Mouse (Mus musculus) liver, embryonic 13.5 days (tissue): ENCODE measurements at regions not wholly inside any gene's neighbourhood (a gene's known extent, or its start where the extent isn't known, plus 50 kb on each side); places are given as distances from the start of the nearest gene placed in this dataset.

Experiments
- ATAC-seq: fragments of 200-750 bp; cut with Nextera tagmentation; 2 replicates; pipeline ENCODE4 v1.8.0; 2017; ENCODE audit warnings: low read depth, mild to moderate bottlenecking, moderate number of reproducible peaks, moderate library complexity
- DNase-seq: peaks from one replicate; pipeline ENCODE4 v3.0.0; 2022
- H3K27ac ChIP-seq: fragments of 300-500 bp; sonication (generic); 2 replicates; pipeline ENCODE4 v1.5.1; 2015; ENCODE audit warnings: moderate library complexity, mild to moderate bottlenecking, inconsistent platforms
- H3K27me3 ChIP-seq: fragments of 300-500 bp; sonication (generic); 2 replicates; pipeline ENCODE4 v1.6.1; 2015; ENCODE audit warnings: mild to moderate bottlenecking, inconsistent platforms
- H3K36me3 ChIP-seq: fragments of 300-500 bp; sonication (generic); 2 replicates; pipeline ENCODE4 v1.6.1; 2015; ENCODE audit warnings: mild to moderate bottlenecking, inconsistent platforms
- H3K4me1 ChIP-seq: fragments of 300-500 bp; sonication (generic); replicated peaks from 2 replicates; pipeline ENCODE4 v1.6.1; 2015; ENCODE audit warnings: inconsistent platforms
- H3K4me2 ChIP-seq: fragments of 300-500 bp; sonication (generic); 2 replicates; pipeline ENCODE4 v1.6.1; 2015; ENCODE audit warnings: inconsistent platforms, mild to moderate bottlenecking, moderate library complexity
- H3K4me3 ChIP-seq: fragments of 300-500 bp; sonication (generic); replicated peaks from 2 replicates; pipeline ENCODE4 v1.5.1; 2015; ENCODE audit warnings: mild to moderate bottlenecking, inconsistent platforms
- H3K9ac ChIP-seq: fragments of 300-500 bp; sonication (generic); 2 replicates; pipeline ENCODE4 v1.6.1; 2015; ENCODE audit warnings: mild to moderate bottlenecking, inconsistent platforms
- H3K9me3 ChIP-seq: fragments of 300-500 bp; sonication (generic); replicated peaks from 2 replicates; pipeline ENCODE4 v1.6.1; 2016; ENCODE audit warnings: inconsistent platforms
- WGBS: fragments of 180-500 bp; shearing (Covaris S2); methylation state at CpG from one replicate; pipeline ENCODE4 v1.1.7; 2015; ENCODE audit not compliant: insufficient replicate concordance; 5-methylcytosine and 5-hydroxymethylcytosine counted together

GRCm38 (mm10) chr9:43438476-43438875 lies 127.8 kb downstream of the Trim29 start:
- ATAC-seq: no peak
- 76% methylated on average over 11 of the region's 11 CpGs for WGBS
- no peaks in the 10 kb centered on the region for H3K36me3 ChIP-seq
- no peak for DNase-seq
- no peak overlapping the region for H3K4me2 ChIP-seq
- no peaks in the 10 kb centered on the region for H3K4me1 ChIP-seq
- no peak overlapping the region for H3K9ac ChIP-seq
- H3K27ac ChIP-seq: no peak overlapping the region
- no peak overlapping the region for H3K4me3 ChIP-seq
- H3K27me3 ChIP-seq: no peaks in the 10 kb centered on the region
- no peaks in the 10 kb centered on the region for H3K9me3 ChIP-seq

GRCm38 (mm10) chr9:43440959-43441510 lies 130.4 kb downstream of the Trim29 start:
- Histone ChIP-seq H3K4me3 (no peak overlapping the region), H3K36me3 (no peaks in the 10 kb centered on the region)
- WGBS: 44% methylated on average over 5 of the region's 5 CpGs

GRCm38 (mm10) chr9:43445491-43445890 lies 134.8 kb downstream of the Trim29 start:
- H3K27me3 ChIP-seq: no peaks in the 10 kb centered on the region
- H3K36me3 ChIP-seq: no peaks in the 10 kb centered on the region
- DNase-seq (no peak), ATAC-seq (no peak)
- WGBS: 81% methylated on average over 1 of the region's 1 CpGs
- H3K27ac ChIP-seq: no peak overlapping the region
- no peak overlapping the region for H3K9ac ChIP-seq
- no peak overlapping the region for H3K4me3 ChIP-seq
- no peaks in the 10 kb centered on the region for H3K9me3 ChIP-seq
- no peak overlapping the region for H3K4me2 ChIP-seq
- H3K4me1 ChIP-seq: no peaks in the 10 kb centered on the region

More at GRCm38 (mm10) chr9:43440959-43441510, 130.4 kb downstream of the Trim29 start:
- H3K27me3 ChIP-seq: no peaks in the 10 kb centered on the region
- no peak overlapping the region for H3K4me2 ChIP-seq
- DNase-seq: no peak
- no peak for ATAC-seq
- no peak overlapping the region for H3K27ac ChIP-seq
- H3K4me1 ChIP-seq: no peaks in the 10 kb centered on the region
- no peak overlapping the region for H3K9ac ChIP-seq
- H3K9me3 ChIP-seq: no peaks in the 10 kb centered on the region

- Histone ChIP-seq H3K27ac (no peak overlapping the region), H3K9me3 (no peaks in the 10 kb centered on the region), H3K27me3 (peaks cover 10% of the 10 kb centered on the region), H3K4me3 (no peak overlapping the region), H3K4me2 (no peak overlapping the region), H3K9ac (no peak overlapping the region), H3K36me3 (no peaks in the 10 kb centered on the region), H3K4me1 (no peaks in the 10 kb centered on the region)
- 64% methylated on average over 7 of the region's 7 CpGs for WGBS
- ATAC-seq: no peak
- DNase-seq: no peak
These were observed 136.7 kb downstream of the Trim29 start for GRCm38 (mm10) chr9:43447372-43447771.

GRCm38 (mm10) chr9:43448981-43449380 lies 138.3 kb downstream of the Trim29 start:
- WGBS: 68% methylated on average over 5 of the region's 5 CpGs
- Histone ChIP-seq H3K4me2 (no peak overlapping the region), H3K27me3 (peaks cover 24% of the 10 kb centered on the region), H3K4me1 (no peaks in the 10 kb centered on the region), H3K36me3 (no peaks in the 10 kb centered on the region), H3K9me3 (no peaks in the 10 kb centered on the region), H3K4me3 (no peak overlapping the region), H3K9ac (no peak overlapping the region), H3K27ac (no peak overlapping the region)
- DNase-seq: no peak
- no peak for ATAC-seq

- ATAC-seq (no peak), DNase-seq (no peak)
- Histone ChIP-seq H3K9ac (no peak overlapping the region), H3K27ac (no peak overlapping the region), H3K4me3 (no peak overlapping the region), H3K27me3 (peaks cover 47% of the 10 kb centered on the region), H3K9me3 (no peaks in the 10 kb centered on the region), H3K4me1 (no peaks in the 10 kb centered on the region), H3K36me3 (no peaks in the 10 kb centered on the region), H3K4me2 (no peak overlapping the region)
- 3% methylated on average over 14 of the region's 14 CpGs for WGBS
These were observed 143.4 kb downstream of the Trim29 start for GRCm38 (mm10) chr9:43453953-43454582.

GRCm38 (mm10) chr9:43457736-43458135 lies 147.1 kb downstream of the Trim29 start:
- 73% methylated on average over 2 of the region's 2 CpGs for WGBS
- Histone ChIP-seq H3K27me3 (peaks cover 36% of the 10 kb centered on the region), H3K9me3 (no peaks in the 10 kb centered on the region), H3K36me3 (no peaks in the 10 kb centered on the region), H3K4me1 (no peaks in the 10 kb centered on the region), H3K4me3 (no peak overlapping the region), H3K27ac (no peak overlapping the region), H3K9ac (no peak overlapping the region), H3K4me2 (no peak overlapping the region)
- ATAC-seq: no peak
- DNase-seq: no peak

- 29% methylated on average over 2 of the region's 2 CpGs for whole genome bisulfite sequencing
- H3K27ac ChIP-seq: no peak overlapping the region
- DNase-seq (no peak), ATAC-seq (no peak)
- no peaks in the 10 kb centered on the region for H3K36me3 ChIP-seq
- H3K4me2 ChIP-seq: no peak overlapping the region
- peaks cover 2% of the 10 kb centered on the region; the same call in 1 of the 2 replicates for H3K27me3 ChIP-seq
- H3K4me1 ChIP-seq: peaks cover 7% of the 10 kb centered on the region; the same call in 1 of the 2 replicates
- no peaks in the 10 kb centered on the region for H3K9me3 ChIP-seq
- H3K4me3 ChIP-seq: no peak overlapping the region
- no peak overlapping the region for H3K9ac ChIP-seq
These were observed 150.5 kb downstream of the Trim29 start for GRCm38 (mm10) chr9:43461131-43461530.

GRCm38 (mm10) chr9:43463445-43464090 lies 152.9 kb downstream of the Trim29 start:
- 79% methylated on average over 13 of the region's 13 CpGs for WGBS

GRCm38 (mm10) chr9:43465129-43465528 lies 154.5 kb downstream of the Trim29 start:
- Histone ChIP-seq H3K27me3 (no peaks in the 10 kb centered on the region), H3K4me3 (no peak overlapping the region), H3K9ac (no peak overlapping the region), H3K27ac (no peak overlapping the region), H3K9me3 (no peaks in the 10 kb centered on the region), H3K36me3 (no peaks in the 10 kb centered on the region), H3K4me1 (peaks cover 7% of the 10 kb centered on the region; the same call in 1 of the 2 replicates), H3K4me2 (no peak overlapping the region)
- DNase-seq: no peak
- WGBS: 29% methylated on average over 2 of the region's 2 CpGs
- no peak for ATAC-seq

More at GRCm38 (mm10) chr9:43463445-43464090, 152.9 kb downstream of the Trim29 start:
- Histone ChIP-seq H3K4me3 (no peak overlapping the region), H3K4me2 (no peak overlapping the region), H3K36me3 (no peaks in the 10 kb centered on the region), H3K9me3 (no peaks in the 10 kb centered on the region), H3K9ac (no peak overlapping the region), H3K27me3 (no peaks in the 10 kb centered on the region), H3K27ac (no peak overlapping the region), H3K4me1 (peaks cover 7% of the 10 kb centered on the region; the same call in 1 of the 2 replicates)
- DNase-seq: no peak
- no peak for ATAC-seq

GRCm38 (mm10) chr9:43465731-43466330 lies 155.2 kb downstream of the Trim29 start:
- Histone ChIP-seq H3K27ac (no peak overlapping the region), H3K36me3 (no peaks in the 10 kb centered on the region), H3K4me3 (no peak overlapping the region), H3K4me2 (no peak overlapping the region), H3K27me3 (no peaks in the 10 kb centered on the region), H3K4me1 (peaks cover 7% of the 10 kb centered on the region; the same call in 1 of the 2 replicates), H3K9me3 (no peaks in the 10 kb centered on the region), H3K9ac (no peak overlapping the region)
- DNase-seq (no peak), ATAC-seq (no peak)
- WGBS: 42% methylated on average over 8 of the region's 8 CpGs
